Mouse (Mus musculus) liver, postnatal 0 days (tissue): ENCODE data around the gene Rspo4.

Experiments used
- CTCF ChIP-seq: sonication (generic); IDR thresholded peaks from 2 replicates; pipeline ENCODE4 v1.5.1; 2016; ENCODE audit warnings: antibody characterized with exemption, low read depth
- EP300 ChIP-seq: IDR thresholded peaks from 2 replicates; pipeline ENCODE4 v1.6.1; 2016; ENCODE audit warnings: antibody characterized with exemption, low read depth, mild to moderate bottlenecking

GRCm38 (mm10) chr2:151903267-151903666, 60.5 kb downstream of the Rspo4 start:
- TF ChIP-seq CTCF (no peak), EP300 (no peak)
